In the genomic region with DNA sequence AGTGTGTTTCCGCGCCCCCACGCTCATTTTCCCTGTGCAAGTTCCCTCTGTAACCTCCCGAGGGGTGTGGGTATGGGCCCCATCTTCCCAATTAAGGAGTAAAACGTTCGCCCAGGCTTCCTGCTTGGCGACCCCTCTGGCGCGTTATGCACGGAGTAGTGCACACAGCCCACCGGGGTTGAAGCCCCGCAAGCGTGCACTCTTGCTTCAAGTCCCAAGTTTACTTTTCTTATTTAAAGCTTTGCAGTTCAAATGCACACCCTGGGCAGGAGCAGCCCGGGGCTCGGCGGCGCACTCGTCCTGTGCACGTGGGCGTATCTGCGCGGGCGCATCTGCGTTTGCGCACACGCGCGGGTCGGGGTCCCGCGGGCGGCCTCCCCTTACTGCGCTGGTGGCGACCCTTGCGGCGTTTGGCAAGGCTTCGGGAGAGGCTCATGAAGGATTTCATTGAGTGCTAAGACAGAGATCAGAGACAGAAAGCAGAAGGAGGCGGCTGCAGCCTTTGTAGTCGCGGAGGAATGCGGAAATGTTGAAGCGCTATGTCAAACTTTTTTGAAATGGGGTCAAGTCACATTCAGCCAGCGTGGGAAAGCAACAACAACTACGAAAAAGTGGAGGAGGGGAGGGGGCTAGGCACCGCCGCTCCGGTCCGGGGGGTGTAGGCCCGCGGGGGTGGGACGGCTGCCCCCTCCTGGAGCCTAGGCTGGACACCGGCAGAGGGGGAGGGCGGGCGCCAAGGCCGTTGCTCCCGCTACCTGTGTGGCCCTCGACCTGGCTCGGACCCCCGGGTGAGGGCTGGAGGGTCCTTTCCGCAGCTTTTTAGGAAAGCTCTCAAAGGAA, we compare ENCODE assay signal across 7 mouse cellular contexts. TPM values are rescaled to one million over a fixed set of nuclear protein-coding genes. Genes with fewer than 3 reads are reported as not detected.
DNase-seq lines count a peak whose midpoint lies in the region; ATAC-seq and TF ChIP-seq lines count a peak whose summit lies in the region.

No protein-coding gene starts in this region.

- peak; percentile 53 for TF ChIP-seq CTCF in Patski (IDR thresholded peaks at IDR 0.05)
- no peak for TF ChIP-seq CTCF in midbrain, postnatal 0 days (IDR thresholded peaks at IDR 0.05)

- peak overlapping the region; percentile 83 for H3K4me3 ChIP-seq in intestine, embryonic 15.5 days (replicated peaks)
- H3K4me3 ChIP-seq in midbrain, postnatal 0 days (ENCODE audit: low read depth, low read length) = peak overlapping the region; percentile 49

- CTCF ChIA-PET in Patski (lab: Charles Lee) = interaction anchor here (1.1 to 1.7 kb wide), 2 partner anchors 20 to 179 kb away, joined by 3 to 6 read pairs; no protein-coding TSS in a partner anchor

- peak overlapping the region; percentile 95 for H3K4me2 ChIP-seq in intestine, embryonic 15.5 days (replicated peaks)
- peak overlapping the region; percentile 93 for H3K4me2 ChIP-seq in midbrain, postnatal 0 days (ENCODE audit: low read depth, low read length, poor library complexity, severe bottlenecking)

- ATAC-seq in Patski = peak; percentile 20
- peak; percentile 55 for ATAC-seq in intestine, embryonic 15.5 days
- ATAC-seq in midbrain, postnatal 0 days (ENCODE audit: low FRiP score) = peak; percentile 47; the same call in 1 of the 2 replicates

- in situ Hi-C loops in Patski (cut with MboI; ENCODE audit: low pct_unique_long_range_greater_than_20kb) = loop anchor here (5.0 kb wide), 2 partner anchors 120 to 160 kb away; no protein-coding TSS in a partner anchor

- H3K4me1 ChIP-seq in intestine, embryonic 15.5 days (replicated peaks) = no peaks in the 10 kb centered on the region
- H3K4me1 ChIP-seq in midbrain, postnatal 0 days (ENCODE audit: insufficient read depth, low read length) = no peaks in the 10 kb centered on the region

- H3K9me3 ChIP-seq in intestine, embryonic 15.5 days = no peaks in the 10 kb centered on the region
- H3K9me3 ChIP-seq in midbrain, postnatal 0 days (ENCODE audit: low read length) = no peaks in the 10 kb centered on the region

- no peaks in the 10 kb centered on the region for H3K27me3 ChIP-seq in Patski
- H3K27me3 ChIP-seq in intestine, embryonic 15.5 days (replicated peaks) = no peaks in the 10 kb centered on the region
- H3K27me3 ChIP-seq in midbrain, postnatal 0 days (ENCODE audit: insufficient read depth, low read length) = peaks cover 9% of the 10 kb centered on the region; the same call in 1 of the 2 replicates

- WGBS in intestine, embryonic 15.5 days = under 1% methylated on average over 60 of the region's 60 CpGs
- under 1% methylated on average over 54 of the region's 60 CpGs for WGBS in midbrain, postnatal 0 days

- POLR2A ChIA-PET in Patski (lab: Charles Lee) = interaction anchor here (0.6 to 1.1 kb wide), 4 partner anchors 10 to 174 kb away, joined by 3 read pairs; no protein-coding TSS in a partner anchor

- H3K9ac ChIP-seq in intestine, embryonic 15.5 days = peak overlapping the region; percentile 84
- H3K9ac ChIP-seq in midbrain, postnatal 0 days (replicated peaks; ENCODE audit: low read length, poor library complexity, severe bottlenecking) = no peak overlapping the region

- H3K36me3 ChIP-seq in intestine, embryonic 15.5 days = no peaks in the 10 kb centered on the region
- H3K36me3 ChIP-seq in midbrain, postnatal 0 days (ENCODE audit: insufficient read depth, low read length) = no peaks in the 10 kb centered on the region

- H3K27ac ChIP-seq in intestine, embryonic 15.5 days = peak overlapping the region; percentile 92
- H3K27ac ChIP-seq in midbrain, postnatal 0 days (ENCODE audit: low read depth, low read length) = no peak overlapping the region

- DNase-seq in Patski (ENCODE audit: low read depth, low spot score) (no peak), liver (peak; percentile 55)
- peak; percentile 48 to 52 for DNase-seq in cerebellum, postnatal 10 days
- DNase-seq in gastrocnemius, postnatal 25 days = peak; percentile 29
- peak; percentile 22 for DNase-seq in midbrain, postnatal 0 days (ENCODE audit: low spot score)
- peak; percentile 47 to 79 for DNase-seq in spleen, postnatal 4 days (ENCODE audit: low spot score in 2 of 2)

RNA-seq across cellular contexts. Expression of a gene that starts 0.9 kb away (rescaled TPM):
- 21.8 TPM for polyA plus RNA-seq in Patski (2021)
- total RNA-seq in gastrocnemius, postnatal 25 days (2021) = 1 to 10 TPM; 2.8 to 3.5 TPM
- polyA plus RNA-seq in intestine, embryonic 15.5 days (2015; fragmentation: Nextera tagmentation; extraction: Ambion mirVana) = 30.1 and 32.6 TPM in 2 replicates
- 7.1 and 22.0 TPM in 2 replicates for total RNA-seq in midbrain, postnatal 0 days (2014; rRNA removed)
- 4.0 and 5.5 TPM in 2 replicates for polyA plus RNA-seq in midbrain, postnatal 0 days (2015; fragmentation: Nextera tagmentation; extraction: Ambion mirVana)
